27 mouse cellular contexts compared by ENCODE assay signal in genomic region chr6:134786426-134786825, GRCm38 (mm10). TPM values are rescaled to one million over a fixed set of nuclear protein-coding genes. Genes with fewer than 3 reads are reported as not detected.
A peak's percentile ranks its signal among the peaks of the same experiment; 100 is the strongest.
DNase-seq lines count a peak whose midpoint lies in the region; TF ChIP-seq lines count a peak whose summit lies in the region.
"Had no signal": no experiment of that assay in that cellular context is flagged by ENCODE, and none has a peak within 500 bp of the region (broad histone marks: within the 10 kb centered on the region; RNA-seq: fewer than 3 reads in every experiment).

No protein-coding gene starts in this region.

- 0 out of 2 replicates have a peak, but pooled peaks cover 2% of the 10 kb centered on the region for H3K4me1 ChIP-seq in thymus, adult 2 months (replicated peaks; ENCODE audit: control insufficient read depth, insufficient read depth, low read length)

- TF ChIP-seq CTCF in thymus, adult 2 months (IDR thresholded peaks at IDR 0.05; ENCODE audit: borderline replicate concordance, control insufficient read depth, extremely low read depth, insufficient read depth, low read length, poor library complexity) = no peak

- peak overlapping the region; percentile 55; the same call in 1 of the 2 replicates for H3K27ac ChIP-seq in thymus, adult 2 months (ENCODE audit: control insufficient read depth, insufficient read depth, low read length)
- H3K27ac ChIP-seq: embryonic facial prominence, embryonic 10.5 days; embryonic facial prominence, embryonic 13.5 days; forebrain, embryonic 10.5 days; forebrain, embryonic 13.5 days; gastrocnemius, adult 2 months; heart, embryonic 15.5 days; hindbrain, embryonic 14.5 days; hindbrain, postnatal 0 days had no signal

- H3K27me3 ChIP-seq in splenic B cell, adult 2 months (ENCODE audit: control insufficient read depth, insufficient read depth, low read length, poor library complexity, severe bottlenecking) = no peaks in the 10 kb centered on the region
- H3K27me3 ChIP-seq in thymus, adult 2 months (ENCODE audit: control insufficient read depth, insufficient read depth, low read length) = no peaks in the 10 kb centered on the region
- H3K27me3 ChIP-seq: embryonic facial prominence, embryonic 13.5 days; forebrain, embryonic 13.5 days; heart, embryonic 12.5 days; heart, embryonic 15.5 days had no signal

- intact Hi-C loops in heart, postnatal 36 days (cut with DNase I) = no loop called here

- peak; percentile 21 for DNase-seq in splenic B cell, adult 2 months (ENCODE audit: low read depth, low spot score)
- DNase-seq in thymus, adult 2 months = peak; percentile 39
- DNase-seq in thymus, postnatal 14 days = peak; percentile 65
- peak; percentile 42 for DNase-seq in thymus, postnatal 4 days
- no peak for DNase-seq in heart, adult 11 months
- no peak for DNase-seq in heart, postnatal 36 days
- DNase-seq: adrenal gland, adult 8-10 months; adrenal gland, postnatal 25 days; cerebellum, adult 11-12 months; cerebellum, adult 8-10 months; cerebellum, postnatal 10 days; cerebellum, postnatal 36 days; embryo, embryonic 11 days; forebrain, postnatal 0 days; gastrocnemius, adult 2 months; gastrocnemius, postnatal 14 days; heart, adult 18-20 months; heart, postnatal 10 days; heart, postnatal 4 days had no signal

- no peak for TF ChIP-seq POLR2A in thymus, adult 2 months (IDR thresholded peaks at IDR 0.05; ENCODE audit: control insufficient read depth, extremely low read depth, insufficient read depth, low read length, poor library complexity)

- WGBS in thymus, adult 2 months = 10% methylated on average over 3 of the region's 3 CpGs

- H3K4me3 ChIP-seq in thymus, adult 2 months (ENCODE audit: control insufficient read depth, insufficient read depth, low read length) = no peak overlapping the region
- H3K4me3 ChIP-seq: embryonic facial prominence, embryonic 10.5 days; embryonic facial prominence, embryonic 13.5 days; forebrain, embryonic 10.5 days; forebrain, embryonic 13.5 days; gastrocnemius, adult 2 months; heart, embryonic 12.5 days; heart, embryonic 15.5 days had no signal

- H3K36me3 ChIP-seq in splenic B cell, adult 2 months (ENCODE audit: control insufficient read depth, insufficient read depth, low read length, poor library complexity, severe bottlenecking) = no peaks in the 10 kb centered on the region
- H3K36me3 ChIP-seq in thymus, adult 2 months (ENCODE audit: control insufficient read depth, insufficient read depth, low read length) = no peaks in the 10 kb centered on the region
- H3K36me3 ChIP-seq: heart, embryonic 15.5 days had no signal

RNA-seq across cellular contexts. Expression of gene Dusp16, which starts 6.0 kb away (rescaled TPM):
- 12.7 and 14.4 TPM in 2 replicates for polyA plus RNA-seq in thymus, adult 2 months (2012; rRNA removed)
- 10 to 100 TPM; 22.2 to 25.6 TPM for total RNA-seq in heart, postnatal 36 days (2021)

RNA-seq across cellular contexts. Expression of gene Crebl2, which starts 43.5 kb away (rescaled TPM):
- polyA plus RNA-seq in thymus, adult 2 months (2012; rRNA removed) = 10.7 and 13.3 TPM in 2 replicates
- 10 to 100 TPM; 13.0 to 14.1 TPM for total RNA-seq in heart, postnatal 36 days (2021)

Comparison
In these comparisons a context has a peak if more than half of its experiments do, and no peak if none do; other contexts are left out.
1. DNase-seq: peak in splenic B cell, adult 2 months (single experiment), thymus, adult 2 months (single experiment), thymus, postnatal 14 days (single experiment) and thymus, postnatal 4 days (single experiment); none in heart, adult 11 months (single experiment) and heart, postnatal 36 days (0 of 2).